In genomic region chr7:135650061-135650460, GRCm38 (mm10) we compare ENCODE assay signal across 14 mouse cellular contexts.
A peak's percentile ranks its signal among the peaks of the same experiment; 100 is the strongest.
DNase-seq lines count a peak whose midpoint lies in the region; ATAC-seq lines count a peak whose summit lies in the region.
"Had no signal": no experiment of that assay in that cellular context is flagged by ENCODE, and none has a peak within 500 bp of the region (broad histone marks: within the 10 kb centered on the region; RNA-seq: fewer than 3 reads in every experiment).

No protein-coding gene starts in this region.

- peak; percentile 94 for DNase-seq in heart, adult 11 months
- DNase-seq in heart, postnatal 36 days = no peak
- DNase-seq in lung, postnatal 25 days (ENCODE audit: low spot score) = peak; percentile 34
- no peak for DNase-seq in lung, postnatal 4 days
- DNase-seq in skeletal muscle tissue, adult 2 months (ENCODE audit: low read depth, low spot score) = peak; percentile 20
- no peak for DNase-seq in heart, postnatal 4 days
- DNase-seq: cerebellum, adult 9-11 months; gastrocnemius, postnatal 36 days; spleen, adult 18-20 months; thymus, adult 18-20 months had no signal

- ATAC-seq in hematopoietic stem cell, adult 5-6 weeks (replicated peaks in 1 of 2; ENCODE audit: insufficient read depth in 1 of 2, low FRiP score in 2 of 2, low TSS enrichment in 1 of 2, low read depth in 1 of 2, poor library complexity in 2 of 2, severe bottlenecking in 2 of 2) = peak; percentile 9 to 27; a peak in 2 of 4 replicates
- ATAC-seq in erythroblast, adult 5-6 weeks (replicated peaks; ENCODE audit: low FRiP score, poor library complexity, severe bottlenecking) = no peak
- ATAC-seq: forebrain, embryonic 14.5 days; intestine, embryonic 15.5 days had no signal

- intact Hi-C loops in heart, postnatal 36 days (cut with DNase I) = no loop called here

Comparison
In these comparisons a context has a peak if more than half of its experiments do, and no peak if none do; other contexts are left out.
1. DNase-seq: peak in heart, adult 11 months (single experiment), lung, postnatal 25 days (single experiment) and skeletal muscle tissue, adult 2 months (single experiment); none in heart, postnatal 36 days (0 of 2), lung, postnatal 4 days (0 of 2) and heart, postnatal 4 days (single experiment).